Mouse (Mus musculus): Measurements from ENCODE around the gene Irgc1. TPM values are rescaled to one million over a fixed set of nuclear protein-coding genes. Genes with fewer than 3 reads are reported as not detected.

Gene Irgc1
- total RNA-seq, 2 experiments from 2014 or later = 0.66 to 0.74 TPM

DNA sequence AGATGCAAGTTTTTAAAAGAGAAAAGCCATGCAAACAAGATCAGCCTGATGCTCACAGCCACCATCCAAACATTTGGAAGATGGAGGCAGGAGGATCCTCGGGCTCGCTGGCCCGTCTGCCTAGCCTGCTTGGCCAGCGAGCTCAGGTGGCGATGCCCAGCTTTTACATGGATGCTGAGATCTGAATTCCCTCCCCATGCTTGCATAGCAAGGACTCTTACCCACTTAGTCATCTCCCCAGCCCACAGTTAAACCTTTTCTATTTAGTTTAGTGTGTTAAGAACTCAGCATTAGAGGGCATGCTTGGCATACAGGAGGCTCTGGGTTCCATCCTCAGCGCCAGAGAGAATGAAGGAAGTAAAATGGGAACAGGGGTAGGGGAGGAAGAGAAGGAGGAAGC lies 12.9 kb downstream of the Irgc1 start:
- no peak for ATAC-seq (ENCODE audit: poor library complexity, severe bottlenecking)

DNA sequence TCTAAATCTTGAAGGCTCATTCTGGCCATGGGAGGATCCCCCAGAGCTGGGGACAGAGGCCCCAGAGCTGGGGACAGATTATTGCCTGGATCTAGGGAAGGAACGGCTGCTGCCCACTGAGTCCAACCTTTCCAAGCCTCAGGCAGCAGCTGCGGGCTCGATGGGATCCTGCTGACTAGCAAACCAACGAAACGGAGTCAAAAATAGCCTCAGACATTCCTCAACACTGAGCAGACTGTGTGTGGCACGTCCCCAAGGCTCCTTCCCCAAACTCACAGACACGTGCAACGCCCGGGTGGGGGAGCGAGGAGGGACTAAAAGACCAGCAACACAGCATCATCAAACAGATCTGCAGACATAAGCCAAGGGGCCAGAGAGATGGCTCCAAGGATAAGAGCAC lies 14.1 kb downstream of the Irgc1 start:
- ATAC-seq (ENCODE audit: poor library complexity, severe bottlenecking) = no peak

DNA sequence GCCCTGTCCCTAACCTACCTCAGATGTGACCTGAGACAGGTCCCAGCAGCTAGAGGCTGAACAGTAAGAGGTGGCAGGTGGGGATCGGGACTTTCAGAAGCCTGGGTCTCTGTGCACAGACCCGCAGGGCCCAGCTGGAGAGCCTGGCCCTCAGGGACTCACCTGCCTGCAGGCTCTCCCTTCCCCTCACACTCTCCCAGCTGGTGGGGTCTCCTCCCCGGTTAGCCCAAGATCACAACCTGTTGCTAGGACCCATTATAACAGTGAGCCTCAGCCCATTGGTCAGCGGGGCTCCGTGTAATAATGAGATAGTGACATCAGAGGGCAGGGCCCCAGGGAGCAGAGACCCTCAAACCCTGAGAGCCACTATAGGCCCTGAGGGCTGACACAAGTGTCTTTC lies 16.8 kb downstream of the Irgc1 start:
- no peak for ATAC-seq (ENCODE audit: poor library complexity, severe bottlenecking)

DNA sequence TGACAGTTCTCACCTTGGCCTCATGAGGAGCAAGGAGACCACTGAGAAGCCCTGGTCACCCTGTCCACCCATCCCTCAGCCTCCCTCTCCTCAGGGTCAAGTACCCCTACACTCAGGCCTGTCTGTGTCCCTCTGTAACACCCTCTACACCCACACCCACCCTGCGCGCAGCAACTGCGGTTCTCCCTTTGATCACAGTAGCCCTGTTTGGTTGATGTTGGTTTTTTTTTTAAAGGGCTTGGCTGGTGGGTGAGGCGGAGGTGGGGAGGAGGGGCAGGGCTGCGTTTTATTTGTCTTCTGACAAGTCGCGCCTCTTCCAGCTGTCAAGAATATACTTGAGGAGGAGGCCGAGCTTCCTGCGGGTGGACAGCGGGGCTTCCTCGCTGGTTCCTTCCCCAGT lies 20.4 kb downstream of the Irgc1 start:
- ATAC-seq (ENCODE audit: poor library complexity, severe bottlenecking) = no peak

DNA sequence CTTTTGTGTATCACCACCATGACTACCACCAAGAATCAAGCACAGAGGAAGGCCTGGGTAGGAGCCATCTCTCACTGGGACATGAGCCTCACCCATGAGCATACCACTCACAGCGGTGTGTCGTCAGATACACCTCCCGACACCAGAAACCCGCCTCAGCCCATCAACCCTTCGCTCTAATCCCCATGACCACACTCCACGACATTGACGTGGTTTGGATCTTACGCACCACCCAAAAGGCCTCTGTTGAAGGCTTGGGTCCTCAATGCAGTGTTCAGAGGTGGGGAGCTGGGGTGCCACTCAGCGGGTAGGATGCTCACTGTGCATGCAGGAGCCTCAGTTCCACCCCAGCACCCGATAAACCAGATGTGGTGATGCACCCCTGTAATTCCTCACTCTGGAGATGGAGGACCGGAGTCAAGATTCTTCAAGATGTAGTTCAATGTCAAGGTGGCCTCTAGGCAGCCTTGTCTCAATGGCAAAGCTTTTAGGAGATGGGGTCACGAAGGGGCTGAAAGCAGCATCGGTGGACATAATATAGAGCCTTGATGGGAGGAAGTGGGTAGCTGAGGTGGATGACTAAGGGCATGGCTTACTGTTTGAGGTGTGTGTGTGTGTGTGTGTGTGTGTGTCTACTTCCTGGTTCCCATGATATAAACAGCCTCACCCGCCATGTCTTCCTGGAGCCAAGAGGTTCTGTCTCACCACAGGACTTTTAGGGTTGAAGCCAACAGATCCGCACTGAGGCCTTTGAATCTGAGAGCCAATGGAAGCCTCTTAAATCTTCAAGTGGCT lies 21.3 kb downstream of the Irgc1 start:
- peak; percentile 48 for ATAC-seq (ENCODE audit: poor library complexity, severe bottlenecking)

DNA sequence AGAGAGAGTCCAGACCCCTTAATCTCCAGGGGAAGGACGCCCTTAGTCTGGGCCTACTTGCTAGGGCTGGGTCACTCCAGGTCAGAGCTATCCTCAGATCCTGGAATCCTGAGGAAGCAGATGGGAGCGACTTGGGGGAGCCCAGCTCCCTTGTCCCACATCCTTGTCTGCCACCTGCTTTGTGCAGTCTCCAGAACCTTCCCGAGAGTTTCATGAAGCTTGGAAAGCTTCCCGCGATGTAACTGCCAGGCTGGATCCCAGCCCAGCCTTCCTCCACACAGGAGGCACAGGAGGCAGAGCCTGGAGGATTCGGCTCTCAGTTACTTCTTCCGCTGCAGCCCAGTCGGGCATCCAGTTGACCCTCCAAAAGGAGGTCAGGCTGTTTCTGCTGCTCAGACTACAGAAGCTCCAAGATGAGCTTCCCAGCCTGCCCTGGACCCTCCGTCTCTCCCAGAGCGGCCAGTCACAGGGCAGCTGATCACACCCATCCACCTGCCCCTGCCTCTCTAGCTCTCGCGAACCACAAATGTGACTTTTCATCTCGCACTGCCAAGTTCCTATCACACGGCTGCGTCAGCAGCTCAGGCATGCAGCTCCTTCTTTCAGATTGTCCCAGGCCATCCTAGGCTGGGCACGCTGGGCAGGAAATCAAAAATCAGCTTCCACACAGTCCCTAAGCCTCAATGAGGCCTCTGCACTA lies 22.5 kb downstream of the Irgc1 start:
- no peak for ATAC-seq (ENCODE audit: poor library complexity, severe bottlenecking)

DNA sequence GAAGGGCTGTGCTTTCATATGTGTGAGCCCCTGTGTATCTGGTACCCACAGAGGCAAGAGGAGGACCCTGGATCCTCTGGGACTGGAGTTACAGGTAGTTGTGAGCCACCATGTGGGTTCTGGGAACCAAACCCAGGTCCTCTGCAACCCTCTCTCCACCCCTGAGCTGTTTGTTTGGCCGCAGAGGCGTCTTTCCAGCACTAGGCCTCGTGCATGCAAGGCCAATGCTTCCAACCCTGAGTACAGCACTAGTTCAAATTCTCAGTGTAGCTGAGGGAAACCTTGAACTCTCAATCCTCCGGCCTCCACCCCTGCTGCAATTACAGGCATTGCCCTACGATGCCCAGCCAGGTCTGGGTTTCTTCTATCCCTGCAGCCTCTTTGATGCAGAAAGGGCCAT lies 23.4 kb downstream of the Irgc1 start:
- ATAC-seq (ENCODE audit: poor library complexity, severe bottlenecking) = no peak

DNA sequence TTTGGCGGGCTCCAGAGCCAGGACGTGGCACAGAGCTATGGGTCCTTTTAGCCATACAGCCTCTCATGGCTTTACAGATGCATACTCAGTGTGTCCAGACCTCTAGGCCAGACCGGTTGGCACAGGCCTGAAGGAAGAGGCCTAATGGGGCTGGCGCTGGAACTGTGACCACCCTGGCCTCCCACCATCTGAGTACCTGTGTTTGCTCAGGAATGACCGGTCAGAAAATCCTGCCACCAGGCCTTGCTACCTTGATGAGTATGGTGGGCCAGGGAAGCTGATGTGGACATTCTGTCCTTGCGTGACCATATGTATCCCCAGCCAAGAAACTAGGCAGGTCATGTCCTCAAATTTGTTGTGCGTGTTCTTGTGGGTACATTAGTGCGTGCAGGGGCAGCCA lies 24.9 kb downstream of the Irgc1 start:
- no peak for ATAC-seq (ENCODE audit: poor library complexity, severe bottlenecking)

DNA sequence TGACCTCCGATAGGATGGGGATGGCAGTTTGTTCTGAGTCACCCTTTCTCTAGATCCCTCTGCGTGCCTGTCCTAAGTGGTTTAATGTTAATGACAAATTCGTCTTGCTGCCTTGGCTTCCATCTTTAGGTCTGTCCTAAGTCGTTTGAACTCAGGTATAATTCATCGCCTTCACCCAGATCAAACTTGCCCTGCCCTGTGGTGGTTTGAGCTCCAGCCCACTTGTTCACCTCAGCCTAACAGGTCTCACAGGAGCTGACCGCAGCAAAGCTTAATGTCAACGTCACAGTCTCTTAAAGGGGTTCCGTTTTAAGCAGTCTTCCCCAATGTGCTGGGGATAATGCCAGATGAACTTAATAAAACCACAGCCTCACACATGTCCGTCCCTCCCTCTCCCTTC lies 26.2 kb downstream of the Irgc1 start:
- peak; percentile 66 for ATAC-seq (ENCODE audit: poor library complexity, severe bottlenecking)

DNA sequence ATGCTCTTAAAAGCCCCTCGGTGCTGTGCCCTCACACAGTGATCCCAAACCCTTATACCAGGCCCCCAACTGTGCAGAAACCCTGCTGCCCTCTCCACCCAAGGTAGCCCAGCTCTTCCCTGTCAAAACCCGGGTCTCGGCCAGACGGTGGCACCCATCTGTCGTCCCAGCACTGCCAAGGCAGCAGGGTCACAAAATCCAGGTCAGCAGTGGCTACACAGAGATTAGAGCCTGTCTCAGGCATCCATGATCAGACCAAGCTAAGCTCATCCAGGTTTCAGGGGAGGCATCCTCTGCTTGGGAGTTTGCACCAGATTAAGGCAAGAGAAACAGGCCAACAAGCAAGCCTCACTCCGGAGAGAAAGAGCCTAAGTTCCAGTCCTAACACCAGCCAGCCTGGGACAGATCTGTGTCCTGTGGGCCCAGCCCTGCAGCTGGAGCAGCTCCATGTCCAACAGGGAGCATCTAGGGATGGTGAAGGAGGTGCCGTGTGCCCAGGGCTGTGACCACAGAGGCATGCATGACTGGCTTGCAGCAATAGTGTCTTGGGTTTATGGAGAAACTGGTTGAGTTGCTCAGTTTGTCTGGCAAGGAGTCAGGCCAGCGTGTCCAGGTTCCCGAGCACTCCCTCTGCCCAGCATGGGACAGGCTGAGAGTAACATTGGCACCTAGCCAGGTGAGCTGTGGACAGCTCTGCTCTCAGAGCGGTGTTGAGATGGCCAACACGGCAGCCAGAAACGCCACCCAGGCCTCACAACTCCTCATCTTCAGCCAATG lies 28.0 kb downstream of the Irgc1 start:
- ATAC-seq (ENCODE audit: poor library complexity, severe bottlenecking) = no peak

DNA sequence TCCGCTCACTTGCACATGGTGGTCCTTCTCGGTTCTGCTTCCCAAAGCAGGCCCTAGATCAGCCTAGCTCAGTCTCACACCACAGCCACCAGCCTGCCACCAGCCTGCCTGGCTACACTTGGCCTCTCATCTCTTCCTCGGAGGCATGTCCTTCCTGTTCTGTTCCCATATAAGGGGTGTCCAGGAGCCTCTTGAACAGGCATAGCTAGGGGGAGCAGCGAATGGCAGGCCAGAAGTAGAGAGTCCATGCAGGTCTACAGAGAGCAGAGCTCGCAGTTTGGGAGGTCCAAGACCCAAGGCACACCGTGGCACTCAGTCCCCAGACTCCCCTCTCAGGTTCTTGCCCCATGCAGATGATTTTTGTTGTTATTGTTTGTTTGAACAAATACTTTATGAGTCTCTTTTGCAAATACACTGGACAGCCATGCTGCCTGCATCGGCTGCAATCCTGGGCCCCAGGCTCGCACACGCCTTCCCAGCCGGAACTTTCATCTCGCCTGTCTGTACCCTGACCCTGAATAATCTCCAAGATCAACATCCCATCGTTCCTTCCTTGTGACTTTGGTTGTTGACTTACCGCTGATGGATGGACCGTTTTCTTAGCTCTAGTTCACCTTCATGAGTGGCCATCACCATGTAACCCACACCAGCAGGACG lies 28.9 kb downstream of the Irgc1 start:
- no peak for ATAC-seq (ENCODE audit: poor library complexity, severe bottlenecking)

DNA sequence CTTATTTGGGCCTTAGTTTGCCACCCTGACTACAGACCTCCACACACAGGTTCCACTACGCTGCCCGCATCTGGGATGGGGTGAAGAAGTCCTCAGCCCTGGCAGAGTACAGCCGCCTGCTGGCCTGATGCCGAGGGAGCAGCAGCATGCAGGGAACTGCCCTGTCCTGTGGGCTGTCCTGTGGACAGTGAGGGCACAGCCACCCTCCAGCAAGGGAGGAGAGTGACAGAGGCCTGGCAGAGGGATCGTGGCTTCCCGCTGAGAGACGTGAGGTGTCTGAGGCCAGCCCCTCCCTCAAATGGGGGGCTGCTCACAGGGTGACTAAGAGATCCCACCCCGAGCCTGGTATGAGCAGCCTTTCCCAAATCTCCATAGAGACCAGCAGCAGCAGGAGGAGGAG lies 29.8 kb downstream of the Irgc1 start:
- ATAC-seq (ENCODE audit: poor library complexity, severe bottlenecking) = no peak

DNA sequence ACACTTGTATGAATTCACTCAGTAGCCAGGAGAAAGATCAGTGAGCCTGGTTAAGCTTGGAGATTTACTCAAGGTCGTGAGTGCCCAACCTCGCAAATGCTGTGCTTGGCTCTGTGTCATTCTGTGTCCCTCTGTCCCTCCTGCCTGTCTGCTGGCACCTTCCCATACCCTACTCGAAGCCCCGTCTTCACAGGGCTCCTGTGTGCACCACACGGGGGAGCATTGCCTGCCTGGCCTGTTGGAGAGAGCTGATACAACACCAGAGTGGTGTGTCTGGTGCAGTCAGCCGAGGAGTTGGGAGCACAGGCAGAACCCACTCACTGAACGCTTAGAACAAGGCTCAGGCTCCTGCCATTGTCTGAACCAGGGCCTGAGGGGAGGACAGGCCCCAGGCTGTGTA lies 30.4 kb downstream of the Irgc1 start:
- ATAC-seq (ENCODE audit: poor library complexity, severe bottlenecking) = no peak

DNA sequence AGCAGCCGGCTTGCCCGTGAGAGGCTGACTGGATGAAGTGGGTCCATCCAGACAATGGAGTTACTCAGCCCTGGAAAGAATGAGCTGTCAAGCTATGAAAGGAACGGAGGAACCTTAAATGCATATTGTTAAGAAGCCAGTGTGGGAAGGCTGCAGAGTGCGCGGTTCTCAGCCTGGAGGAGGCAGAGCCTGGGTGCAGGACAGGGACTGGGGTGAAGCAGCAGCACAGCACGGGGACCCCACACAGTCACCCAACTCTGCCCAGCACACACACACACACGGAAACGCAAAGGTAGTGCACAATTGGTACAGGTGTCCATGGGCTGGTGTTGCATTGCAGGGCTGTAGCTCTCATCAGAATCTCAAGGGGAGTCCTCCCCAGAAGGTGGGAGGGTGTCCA lies 32.5 kb downstream of the Irgc1 start:
- no peak for ATAC-seq (ENCODE audit: poor library complexity, severe bottlenecking)

DNA sequence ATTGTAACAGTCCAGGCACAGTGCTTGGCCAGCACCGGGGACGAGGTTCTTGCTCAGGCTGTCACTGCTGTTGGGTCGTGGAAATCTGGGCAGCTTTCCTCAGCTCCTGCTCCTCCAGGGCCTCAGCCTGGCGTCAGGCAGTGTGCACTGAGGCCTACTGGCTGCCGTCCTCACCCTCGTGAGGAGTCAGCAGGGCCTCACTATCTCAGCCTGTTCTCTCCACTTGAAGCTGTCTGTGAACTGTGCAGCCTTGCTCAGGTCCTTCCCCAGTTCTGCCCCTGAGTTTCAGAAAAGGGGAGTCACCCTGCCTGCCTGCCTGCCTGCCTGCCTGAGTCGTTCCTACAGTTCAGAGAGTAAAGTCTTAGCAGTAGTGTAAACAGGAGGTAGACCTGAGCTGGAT lies 36.8 kb downstream of the Irgc1 start:
- ATAC-seq (ENCODE audit: poor library complexity, severe bottlenecking) = no peak

DNA sequence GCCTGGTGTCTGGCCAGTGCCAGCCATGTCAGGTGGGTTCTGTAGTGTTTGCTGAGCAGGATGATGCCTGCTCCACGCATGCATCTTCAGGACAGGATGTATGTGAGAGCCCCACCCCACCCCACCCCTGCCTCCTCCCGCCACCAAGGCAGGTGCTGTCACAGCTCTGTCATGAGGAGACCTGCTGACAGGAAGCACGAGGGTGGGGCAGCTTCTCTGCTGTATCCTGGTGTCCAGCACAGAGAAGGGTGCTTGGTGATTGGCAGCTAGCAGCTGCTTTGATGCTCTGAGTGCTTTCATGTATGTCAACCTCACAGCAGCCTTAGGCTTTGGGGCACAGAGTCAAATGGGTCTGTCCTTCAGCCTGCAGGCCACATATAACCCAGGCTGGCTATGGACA lies 38.5 kb downstream of the Irgc1 start:
- ATAC-seq (ENCODE audit: poor library complexity, severe bottlenecking) = peak; percentile 62

DNA sequence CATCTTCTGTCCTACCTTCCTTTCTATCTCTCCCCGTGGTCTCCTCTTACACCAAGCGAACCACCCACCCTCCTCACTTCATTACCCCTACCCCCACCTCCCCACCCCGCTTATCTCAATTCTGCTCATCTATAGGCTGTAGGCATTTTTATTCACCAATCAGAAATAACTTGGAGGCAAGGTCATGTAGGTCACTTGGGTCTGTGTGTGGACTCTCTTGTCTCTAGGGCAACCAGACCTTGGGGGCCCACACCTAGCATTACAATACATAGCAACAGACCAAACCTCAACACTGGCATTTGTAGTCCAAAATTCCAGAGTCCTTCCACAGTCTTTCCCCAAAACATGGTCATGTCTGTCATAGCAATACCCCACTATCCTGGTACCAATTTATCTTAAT lies 41.3 kb downstream of the Irgc1 start:
- no peak for ATAC-seq (ENCODE audit: poor library complexity, severe bottlenecking)

DNA sequence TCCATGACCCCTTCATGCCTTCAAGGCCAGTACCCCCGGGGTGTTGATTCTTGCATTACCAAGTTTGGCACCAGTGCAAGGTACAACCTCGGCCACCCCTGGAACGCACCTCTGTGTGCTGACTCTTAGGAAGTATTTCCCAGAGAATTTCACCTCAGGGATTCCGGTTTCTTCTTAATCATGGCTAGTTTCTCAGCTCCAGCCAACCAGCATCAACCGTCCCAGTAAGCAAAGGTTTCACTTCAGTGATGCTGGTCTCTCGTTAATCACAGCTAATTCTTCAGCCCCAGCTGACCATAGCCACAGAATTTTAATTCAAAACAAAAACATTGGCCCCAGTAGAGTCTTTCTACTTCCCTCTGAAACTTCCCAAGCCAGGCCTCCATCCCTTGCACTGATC lies 42.0 kb downstream of the Irgc1 start:
- ATAC-seq (ENCODE audit: poor library complexity, severe bottlenecking) = no peak

DNA sequence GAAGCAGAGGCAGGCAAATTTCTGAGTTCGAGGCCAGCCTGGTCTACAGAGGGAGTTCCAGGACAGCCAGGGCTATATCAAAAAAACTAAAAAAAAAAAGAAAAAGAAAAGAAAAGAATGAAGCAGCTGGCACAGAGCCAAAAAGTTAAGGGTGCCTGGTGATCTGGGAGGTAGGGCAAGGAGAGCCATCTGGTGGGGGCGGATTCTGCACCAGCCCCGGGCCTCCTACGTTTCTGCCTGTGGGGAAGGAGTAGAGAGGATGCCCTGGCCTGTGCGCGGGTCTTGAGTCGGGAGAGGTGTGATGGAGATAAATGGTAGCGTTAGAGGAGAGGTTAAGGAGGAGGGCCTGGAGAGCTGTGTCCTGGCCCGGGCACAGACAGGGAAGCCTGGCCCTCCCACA lies 43.9 kb downstream of the Irgc1 start:
- ATAC-seq (ENCODE audit: poor library complexity, severe bottlenecking) = no peak

DNA sequence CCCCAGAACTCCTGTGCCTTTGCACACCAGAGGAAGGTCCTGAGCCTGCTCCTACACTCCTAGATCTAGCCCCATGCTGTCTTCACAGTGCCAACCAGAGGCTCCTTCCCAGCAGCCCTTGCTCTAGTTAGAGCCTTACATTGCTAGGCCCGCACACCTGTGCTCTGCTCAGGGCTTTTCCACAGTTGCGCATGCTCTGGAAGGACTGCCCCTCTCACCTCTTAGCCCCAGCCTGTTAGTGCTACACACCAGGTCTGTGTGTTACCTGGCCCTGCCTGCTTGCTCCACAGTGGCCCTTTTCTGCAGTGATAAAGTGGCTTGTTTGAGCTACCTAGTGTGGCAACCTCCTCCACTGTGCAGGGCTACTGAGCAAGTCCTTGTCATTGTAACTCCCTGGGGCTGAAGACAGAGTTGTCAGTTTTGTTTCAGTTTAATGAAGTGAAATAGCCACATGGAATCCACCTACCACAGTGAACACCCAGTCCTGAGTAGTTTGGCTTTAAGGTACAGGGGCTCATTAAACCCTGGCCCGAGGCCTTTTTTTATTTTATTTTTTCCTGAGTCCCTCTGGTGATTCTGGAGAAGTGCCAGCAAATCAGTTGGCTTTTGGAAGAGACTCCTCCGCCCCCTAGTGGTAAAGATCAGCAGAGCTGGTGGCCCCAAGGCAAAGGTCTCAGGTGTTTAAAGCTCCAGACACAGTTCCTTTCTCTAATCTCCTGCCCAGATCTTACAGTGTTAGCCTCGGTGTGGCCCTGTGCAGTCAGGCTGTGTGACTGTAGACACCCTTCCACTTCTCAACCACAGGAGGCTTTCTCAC lies 45.4 kb downstream of the Irgc1 start:
- ATAC-seq (ENCODE audit: poor library complexity, severe bottlenecking) = peak; percentile 56
